Comparison of ENCODE assay signal across 16 mouse cellular contexts in genomic region chr4:119185771-119186170, GRCm38 (mm10). TPM values are rescaled to one million over a fixed set of nuclear protein-coding genes. Genes with fewer than 3 reads are reported as not detected.
"Had no signal": no experiment of that assay in that cellular context is flagged by ENCODE, and none has a peak within 500 bp of the region (broad histone marks: within the 10 kb centered on the region; RNA-seq: fewer than 3 reads in every experiment).

No protein-coding gene starts in this region.

- H3K27ac ChIP-seq: kidney, postnatal 0 days; midbrain, embryonic 13.5 days; neural tube, embryonic 15.5 days had no signal

- H3K9me3 ChIP-seq: midbrain, embryonic 13.5 days; neural tube, embryonic 15.5 days had no signal

- DNase-seq: kidney, adult 8-10 months; kidney, postnatal 36 days; layer of hippocampus, adult 9-11 months; layer of hippocampus, postnatal 36 days; left cerebral cortex, postnatal 4 days; lung, adult 2 months; lung, postnatal 36 days; right cerebral cortex, adult 18-20 months; right cerebral cortex, postnatal 25 days; thymus, postnatal 4 days had no signal

- H3K9ac ChIP-seq: midbrain, embryonic 13.5 days; neural tube, embryonic 15.5 days had no signal

- H3K36me3 ChIP-seq: midbrain, embryonic 13.5 days; neural tube, embryonic 15.5 days had no signal

- H3K4me1 ChIP-seq: midbrain, embryonic 13.5 days; neural tube, embryonic 15.5 days had no signal

- H3K4me3 ChIP-seq: midbrain, embryonic 13.5 days; neural tube, embryonic 15.5 days had no signal

- H3K27me3 ChIP-seq: midbrain, embryonic 13.5 days; neural tube, embryonic 15.5 days had no signal

- ATAC-seq: lung, postnatal 0 days; midbrain, embryonic 13.5 days had no signal

- H3K4me2 ChIP-seq: midbrain, embryonic 13.5 days; neural tube, embryonic 15.5 days had no signal

RNA-seq across cellular contexts. Expression of gene Tmem269, which starts 32.2 kb away (rescaled TPM):
- total RNA-seq: megakaryocyte progenitor cell, adult 5-6 weeks had no signal
- polyA plus RNA-seq: neural tube, embryonic 11.5 days had no signal
